Mouse (Mus musculus) liver, embryonic 18 days (tissue): ENCODE measurements around the gene Tbc1d8b. TPM values are rescaled to one million over a fixed set of nuclear protein-coding genes. Genes with fewer than 3 reads are reported as not detected.

Experiments
- polyA plus RNA-seq: library from polyadenylated mRNA; depleted of rRNA; stranded (reverse); fragments of >200 nt; gene quantifications from 2 replicates; pipeline ENCODE4 v1.2.3, GENCODE M21; 2012; rRNA removed

The Tbc1d8b gene
- 2.6 and 2.7 TPM in 2 replicates for polyA plus RNA-seq

DNA sequence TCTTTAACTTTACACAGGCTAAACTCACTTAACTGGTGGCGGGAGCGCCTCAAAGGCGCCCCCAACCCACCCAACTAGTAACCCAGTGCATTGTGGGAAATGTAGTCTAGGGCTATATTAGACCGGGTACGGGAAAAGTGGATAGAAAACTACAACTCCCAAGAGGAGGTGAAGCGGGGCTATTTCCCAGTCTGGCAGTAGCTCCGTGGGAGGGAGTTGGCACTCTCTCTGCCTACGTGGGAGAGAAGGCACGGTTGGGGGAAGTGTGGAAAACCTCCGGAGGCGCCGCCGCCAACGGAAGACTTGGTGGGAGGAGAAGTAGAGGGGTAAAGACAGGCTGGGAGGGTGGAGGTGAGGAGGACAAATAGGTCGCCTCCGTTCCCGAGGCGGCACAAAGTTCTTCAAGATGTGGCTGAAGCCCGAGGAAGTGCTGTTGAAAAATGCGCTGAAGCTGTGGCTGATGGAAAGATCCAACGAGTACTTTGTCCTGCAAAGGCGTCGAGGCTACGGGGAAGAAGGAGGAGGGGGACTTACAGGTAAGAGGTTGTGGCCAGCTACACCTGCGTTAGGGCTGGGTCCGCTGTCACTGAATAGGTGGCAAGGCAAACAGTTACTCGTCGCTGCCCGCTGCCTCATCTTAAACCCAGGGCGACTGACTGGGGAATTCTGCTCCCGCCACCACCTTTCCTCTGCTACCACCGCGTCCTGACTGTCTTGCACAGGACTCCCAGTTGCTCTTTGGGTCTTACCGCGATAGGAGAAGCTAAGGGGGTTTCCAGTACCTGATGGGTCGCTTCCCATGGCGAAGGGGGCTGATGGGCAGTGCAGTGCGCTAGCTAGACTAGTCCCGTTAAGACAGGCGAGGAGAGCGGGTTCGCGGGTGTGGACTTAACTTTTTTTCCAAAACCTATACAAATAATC lies at the start of gene Tbc1d8b:
TSS of gene Tbc1d8b (plus strand) at position 222 of the 921 bp plus-strand sequence.

DNA sequence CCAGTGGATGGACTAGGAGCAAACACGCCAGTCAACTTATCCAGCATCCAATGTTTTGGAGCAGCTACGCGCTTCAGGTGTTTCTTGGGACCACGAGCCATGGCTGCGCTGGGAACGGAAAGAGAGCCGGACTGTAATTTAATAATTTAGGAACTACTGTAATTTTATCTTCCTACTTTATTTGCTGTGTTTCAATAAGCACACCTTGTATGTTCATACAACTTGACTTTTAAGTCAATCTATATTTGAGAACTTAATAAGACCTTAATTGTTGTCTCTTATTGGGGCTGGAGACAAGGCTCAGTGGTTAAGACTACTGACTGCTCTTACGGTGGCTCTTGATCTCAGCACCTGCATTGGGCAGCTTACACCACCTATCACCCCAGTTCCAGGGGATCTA lies 29.6 kb downstream of the Tbc1d8b start, which contains the start of gene Gm15013:
TSS of gene Gm15013 (minus strand) at position 101 of the 400 bp plus-strand sequence.

DNA sequence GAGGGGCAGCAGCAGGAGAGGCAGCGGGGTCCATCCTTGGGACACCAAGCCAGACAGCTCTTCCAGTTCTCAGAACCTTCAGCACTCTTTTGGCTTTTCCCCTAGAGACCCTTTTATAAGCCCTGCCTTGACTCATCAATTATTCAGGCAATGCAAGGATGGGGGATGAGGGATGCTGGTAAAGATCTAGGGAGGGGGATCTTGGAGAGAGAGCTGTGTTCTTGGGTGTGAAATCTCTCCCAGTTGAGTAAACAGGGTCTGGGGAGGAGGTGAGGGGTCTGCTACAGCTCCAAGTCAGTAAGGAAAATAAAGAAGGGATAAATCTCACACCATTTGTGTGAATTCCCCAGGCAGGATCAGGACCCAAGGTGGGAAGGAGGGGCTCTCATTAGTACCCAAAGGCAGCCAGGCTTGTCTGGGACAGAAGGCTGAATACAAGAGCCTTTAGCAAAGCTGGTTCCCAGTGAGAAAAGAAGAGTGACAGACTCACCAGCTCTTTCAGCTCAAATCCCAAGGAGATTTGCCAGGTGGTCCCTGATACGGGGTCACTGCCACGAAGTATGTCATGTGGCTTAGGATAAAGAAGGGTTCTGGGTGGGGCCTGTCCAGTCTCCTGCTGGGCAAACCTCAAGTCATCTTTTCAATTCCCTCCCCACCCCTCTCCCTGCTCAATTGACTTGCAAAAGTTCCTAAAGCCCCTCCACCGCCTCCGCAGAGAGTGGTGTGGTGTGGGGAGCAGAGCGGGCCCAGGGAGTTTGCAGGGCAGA lies 97.7 kb downstream of the Tbc1d8b start, which contains the start of gene Ripply1:
TSS of gene Ripply1 (minus strand) at position 76 of the 767 bp plus-strand sequence.

DNA sequence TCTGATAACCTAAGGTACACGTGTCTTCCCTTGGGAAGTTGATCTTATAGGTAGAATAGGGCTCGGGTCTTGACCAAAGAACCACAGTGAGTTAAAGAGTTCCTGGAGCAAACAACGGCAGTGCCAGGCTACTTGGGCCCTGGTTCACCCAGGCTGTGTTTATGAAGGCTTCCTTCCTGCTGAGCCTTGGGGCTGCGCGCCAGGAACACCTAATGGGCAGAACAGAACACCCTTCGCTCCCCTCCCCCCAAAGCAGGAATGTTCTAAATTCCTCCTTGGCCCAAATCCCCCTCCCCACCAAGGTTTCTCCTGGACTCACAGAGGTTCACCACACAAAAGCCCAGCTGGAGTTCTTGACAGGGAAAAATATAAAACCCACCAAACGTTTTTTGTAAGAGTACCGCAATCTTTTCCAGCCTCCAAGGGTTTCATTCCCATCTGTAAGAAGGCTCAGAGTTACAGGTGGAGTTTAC lies 115.6 kb downstream of the Tbc1d8b start, which contains the start of gene Cldn2:
TSS of gene Cldn2 (plus strand) at position 423 of the 473 bp plus-strand sequence.

Other genes with a start within 250 kb of the Tbc1d8b start
- 0.65 and 0.72 TPM in 2 replicates for gene D330045A20Rik, start 204.6 kb upstream of the Tbc1d8b start, polyA plus RNA-seq
- 29.9 and 31.9 TPM in 2 replicates for gene Rnf128, start 121.7 kb upstream of the Tbc1d8b start, polyA plus RNA-seq
- gene Gm15013, start 29.5 kb downstream of the Tbc1d8b start, polyA plus RNA-seq, result not detected in 2 replicates
- gene Ripply1, start 97.4 kb downstream of the Tbc1d8b start, polyA plus RNA-seq, result 0.17 and 0.19 TPM in 2 replicates
- gene Cldn2, start 115.8 kb downstream of the Tbc1d8b start, polyA plus RNA-seq, result 2.4 and 5.1 TPM in 2 replicates
- 42.4 and 59.0 TPM in 2 replicates for gene Morc4, start 186.7 kb downstream of the Tbc1d8b start, polyA plus RNA-seq